Mouse (Mus musculus) gastrocnemius, postnatal 14 days (tissue): ENCODE results near the gene Tas2r126. TPM values are rescaled to one million over a fixed set of nuclear protein-coding genes. Genes with fewer than 3 reads are reported as not detected.
A peak's percentile ranks its signal among the peaks of the same experiment; 100 is the strongest.
"Not testable (repeated sequence)": the region's sequence is repeated elsewhere in the genome, so short reads cannot be mapped to it uniquely, and the experiment has no call there.

Source experiments
- DNase-seq: peaks from one replicate; pipeline ENCODE4 v3.0.0; 2021; ENCODE audit warnings: mixed read lengths
- intact Hi-C: fragments of 180-260 bp; cut with DNase I; formaldehyde crosslinking; loops from one replicate; pipeline ENCODE4 v1.15.1; 2025; ENCODE audit warnings: low total_unique reads
- long read RNA-seq, 2 experiments: library from polyadenylated mRNA; stranded (forward); transcript quantifications; one replicate each; pipeline ENCODE4 v2.0.0; 2021
- total RNA-seq, 2 experiments: library from RNA; stranded (reverse); gene quantifications; 2 replicates each; pipeline ENCODE4 v1.2.3; 2021

Gene Tas2r126
- not detected for total RNA-seq
- long read RNA-seq, experiment 1, result 0 reads
- long read RNA-seq, experiment 2, result 0 reads

DNA sequence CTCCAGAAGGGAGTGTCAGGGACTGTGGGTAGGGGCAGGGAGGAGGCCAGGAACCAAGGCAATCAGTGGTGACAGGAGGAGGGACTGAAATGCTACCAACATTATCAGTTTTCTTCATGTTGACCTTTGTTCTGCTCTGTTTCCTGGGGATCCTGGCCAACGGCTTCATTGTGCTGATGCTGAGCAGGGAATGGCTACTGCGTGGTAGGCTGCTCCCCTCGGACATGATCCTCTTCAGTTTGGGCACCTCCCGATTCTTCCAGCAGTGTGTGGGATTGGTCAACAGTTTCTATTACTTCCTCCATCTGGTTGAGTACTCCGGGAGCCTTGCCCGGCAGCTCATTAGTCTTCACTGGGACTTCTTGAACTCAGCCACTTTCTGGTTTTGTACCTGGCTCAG lies at the start of gene Tas2r126:
TSS of gene Tas2r126 (plus strand) at position 90 of the 400 bp plus-strand sequence.
- no peak for DNase-seq
- intact Hi-C loops, result no loop called here

DNA sequence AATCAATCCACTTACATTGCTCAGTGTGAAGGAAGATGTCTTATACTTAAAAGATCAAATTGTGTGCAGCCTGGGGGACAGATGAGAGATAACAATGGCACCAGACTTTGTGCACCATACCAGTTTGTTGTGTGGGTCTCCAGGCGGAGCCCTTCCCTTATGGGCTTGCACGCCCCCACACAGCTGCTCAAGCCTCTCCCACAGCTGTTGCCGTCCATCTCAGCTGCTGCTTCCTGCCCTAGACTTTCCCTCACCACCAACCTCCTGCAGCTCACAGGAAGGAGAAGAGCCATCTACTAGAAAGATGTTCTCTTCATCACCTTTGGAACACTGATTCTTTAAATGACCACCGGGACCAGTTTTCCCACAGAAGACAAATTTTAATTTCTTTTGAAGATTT lies 48.7 kb upstream of the Tas2r126 start:
- intact Hi-C loops, result no loop called here
- DNase-seq, result no peak

DNA sequence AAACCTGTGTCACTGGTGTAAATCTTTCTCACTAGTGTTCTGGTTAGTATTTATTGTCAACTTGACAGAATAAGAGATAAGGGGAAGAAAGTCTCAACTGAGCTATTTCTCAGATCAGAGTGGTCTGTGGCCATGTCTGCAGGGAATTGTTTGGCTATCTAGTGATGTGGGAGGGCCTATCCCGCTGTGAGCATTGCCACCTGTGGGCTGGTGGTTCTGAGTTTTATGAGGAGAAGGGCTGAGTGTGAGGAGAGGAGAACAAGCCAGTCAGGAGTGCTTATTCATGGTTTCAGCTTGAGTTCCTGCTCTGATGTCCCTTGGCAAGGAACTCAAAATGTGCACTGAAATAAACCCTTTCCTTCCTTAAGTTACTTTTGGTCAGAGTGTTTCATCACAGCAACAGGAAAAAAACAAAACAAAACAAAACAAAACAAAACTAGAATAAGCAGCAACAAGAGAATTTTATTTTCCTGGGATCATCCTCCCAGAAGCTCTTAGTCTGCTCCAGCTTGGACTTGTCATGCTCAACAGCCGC lies 42.5 kb upstream of the Tas2r126 start:
- no peak for DNase-seq
- intact Hi-C loops, result no loop called here

DNA sequence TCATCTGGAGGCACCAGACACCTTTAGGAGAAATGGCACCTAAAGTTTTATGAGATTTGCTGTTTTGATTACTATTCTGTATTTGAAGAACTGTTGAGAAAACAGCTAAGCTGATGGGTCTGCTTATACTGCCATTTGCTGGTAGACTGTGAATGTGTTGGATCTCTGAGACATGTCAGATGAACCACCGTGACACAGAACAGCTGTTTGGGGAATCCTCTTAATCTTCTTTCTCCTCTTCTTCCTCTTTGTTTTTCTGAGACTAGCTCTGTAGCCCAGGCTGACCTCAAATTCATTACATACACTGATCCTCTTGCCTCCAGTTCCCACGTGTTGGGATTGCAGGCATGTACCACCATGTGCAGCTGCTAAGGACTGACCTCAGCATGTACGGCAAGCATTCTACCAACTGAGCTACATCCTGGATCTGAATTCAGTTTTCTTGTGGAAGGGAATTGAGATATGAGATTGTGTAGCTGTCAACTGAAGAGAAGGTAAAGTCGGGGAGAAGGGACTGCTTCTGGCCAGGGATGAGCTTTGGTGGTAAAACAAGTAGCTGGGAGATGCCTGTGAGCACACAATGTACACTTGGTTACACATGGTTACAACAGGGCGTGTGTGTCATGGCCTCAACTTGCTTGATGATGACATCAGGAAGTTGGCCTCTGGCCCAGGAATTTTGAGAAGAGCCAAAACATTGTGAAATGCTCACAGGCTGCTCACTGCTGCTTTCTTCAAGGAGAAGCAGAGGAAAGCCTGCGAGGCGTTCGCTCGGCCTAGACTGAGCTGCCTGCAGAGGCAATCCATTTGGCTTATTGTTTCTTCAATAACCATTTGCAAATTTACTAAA lies 38.1 kb upstream of the Tas2r126 start:
- DNase-seq, result peak; percentile 84
- intact Hi-C loops, result no loop called here

DNA sequence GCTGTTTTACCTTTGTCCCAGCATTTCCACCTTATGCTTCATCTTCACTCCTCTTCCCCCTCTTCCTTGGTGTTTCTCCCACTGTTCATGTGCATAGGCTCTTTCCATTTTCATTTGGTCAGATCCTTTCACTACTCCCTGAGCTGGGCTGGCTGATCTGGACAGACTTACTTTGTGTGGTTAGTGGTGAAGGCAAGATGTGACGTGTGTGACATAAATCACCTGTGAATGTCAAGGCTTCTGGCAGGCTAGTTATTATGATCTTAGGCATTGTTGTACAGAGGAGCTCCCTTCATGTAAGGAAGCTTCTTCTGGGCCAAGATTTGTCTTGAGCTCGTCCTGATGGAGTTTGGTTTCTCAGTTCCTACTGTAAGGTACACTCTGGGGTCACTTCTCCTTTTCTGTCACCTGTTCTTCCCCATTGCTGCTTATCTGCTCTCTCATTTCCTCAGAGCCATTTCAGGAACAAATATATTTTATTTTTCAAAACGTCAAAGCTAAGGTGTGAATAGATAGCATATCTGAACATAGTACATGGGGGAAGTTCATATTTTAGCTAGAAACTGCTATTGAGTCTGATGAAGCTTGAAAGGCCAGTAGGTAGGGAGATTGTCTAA lies 37.2 kb upstream of the Tas2r126 start:
- DNase-seq, result no peak
- intact Hi-C loops, result no loop called here

DNA sequence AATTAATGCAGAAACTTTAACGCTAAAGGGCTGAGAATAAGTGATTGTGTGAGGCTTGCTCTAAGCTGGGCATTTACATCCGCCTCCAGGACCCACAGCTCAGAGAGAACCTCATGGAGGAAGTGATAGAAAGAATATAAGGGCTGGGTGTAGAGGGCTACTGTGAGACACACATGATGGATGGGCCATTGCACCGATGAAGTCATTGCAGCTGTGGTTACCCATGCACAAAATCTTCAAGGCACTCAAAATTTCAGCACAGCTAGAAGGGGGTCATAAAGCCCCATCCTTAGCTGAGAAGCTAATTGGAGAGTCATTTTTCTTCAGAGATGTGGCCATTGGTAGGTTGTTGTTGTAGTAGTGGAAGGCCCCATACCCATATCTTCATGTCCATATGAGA lies 36.0 kb upstream of the Tas2r126 start:
- intact Hi-C loops, result no loop called here
- DNase-seq, result no peak

DNA sequence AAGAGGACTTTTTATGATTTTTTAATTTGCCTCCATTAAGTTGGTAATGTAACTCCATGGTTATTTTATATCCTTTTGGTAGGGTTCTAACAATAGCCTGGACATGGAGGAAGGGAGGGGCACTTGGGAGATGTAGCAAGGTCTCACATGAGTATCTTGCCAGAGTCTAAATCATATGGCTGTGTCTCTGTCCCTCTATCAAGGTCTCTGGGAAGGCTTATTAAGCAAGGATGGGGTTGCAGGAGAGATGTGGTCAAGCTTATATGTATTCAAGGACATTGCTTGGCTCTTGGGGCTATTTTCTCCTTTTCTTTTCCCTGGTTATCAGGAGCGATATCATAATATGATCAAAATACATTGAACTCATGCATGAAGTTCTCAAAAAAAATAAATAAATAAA lies 35.3 kb upstream of the Tas2r126 start:
- intact Hi-C loops, result no loop called here
- DNase-seq, result no peak

DNA sequence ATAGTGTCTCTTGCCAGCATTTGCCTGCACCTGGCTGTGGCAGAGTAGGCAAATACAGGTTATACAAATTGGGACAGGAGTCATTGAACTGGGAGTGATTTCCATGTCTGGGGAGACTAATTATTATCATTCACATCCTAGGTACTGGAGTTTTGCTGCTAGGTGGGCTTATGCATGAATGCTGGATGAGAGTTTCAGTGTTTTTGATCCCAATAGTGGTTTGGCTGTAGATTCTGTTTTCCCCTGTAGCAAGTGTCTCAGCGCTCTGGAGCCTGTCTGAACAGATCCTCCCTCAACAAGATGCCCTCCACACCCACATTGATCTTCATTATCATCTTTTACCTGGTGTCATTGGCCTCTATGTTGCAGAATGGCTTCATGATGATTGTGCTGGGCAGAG lies 34.4 kb upstream of the Tas2r126 start, which contains the start of gene Tas2r143:
TSS of gene Tas2r143 (plus strand) at position 301 of the 400 bp plus-strand sequence.
- intact Hi-C loops, result no loop called here

DNA sequence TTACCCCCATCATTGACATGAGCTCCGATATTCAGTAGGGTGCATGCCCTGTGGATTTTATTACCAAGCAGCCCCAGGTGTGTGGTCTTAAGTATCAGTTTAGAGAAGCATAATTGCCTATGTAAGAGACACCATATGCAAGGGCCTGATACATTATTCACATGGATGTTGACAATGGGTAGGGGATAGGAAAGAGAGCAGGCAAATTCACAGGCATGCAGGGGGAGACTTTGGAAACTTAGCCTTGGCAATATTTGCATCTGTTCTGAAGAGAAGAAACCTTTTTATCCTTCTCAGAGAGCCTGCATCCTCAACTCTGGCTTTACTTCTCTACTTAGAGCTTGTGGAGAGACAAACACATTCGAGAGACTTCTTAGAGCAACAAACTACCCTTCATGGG lies 29.2 kb upstream of the Tas2r126 start, which contains the start of gene Tas2r135:
TSS of gene Tas2r135 (plus strand) at position 301 of the 400 bp plus-strand sequence.
- intact Hi-C loops, result no loop called here
- DNase-seq, result no peak

More for the DNA sequence above, 34.4 kb upstream of the Tas2r126 start, which contains the start of gene Tas2r143:
- DNase-seq, result no peak

DNA sequence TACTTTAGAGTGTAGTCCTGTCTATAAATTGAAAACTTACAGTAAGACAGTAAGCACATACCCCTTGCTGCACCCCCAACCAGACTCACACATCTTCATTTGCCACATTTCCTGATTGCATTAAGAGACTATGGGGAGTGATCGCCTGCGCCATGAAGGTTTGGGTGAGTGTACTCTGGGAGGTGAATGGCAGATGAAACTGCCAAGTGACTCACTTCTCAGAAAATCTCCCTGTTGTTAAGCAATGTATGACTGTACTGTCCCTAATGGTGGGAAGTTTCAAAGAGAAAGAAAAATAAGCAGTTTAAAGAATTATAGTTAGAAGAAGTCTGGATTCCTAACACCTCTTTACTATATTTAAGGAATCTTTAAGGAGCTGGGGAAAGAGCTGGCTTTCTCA lies 14.9 kb upstream of the Tas2r126 start:
- intact Hi-C loops, result no loop called here
- no peak for DNase-seq

DNA sequence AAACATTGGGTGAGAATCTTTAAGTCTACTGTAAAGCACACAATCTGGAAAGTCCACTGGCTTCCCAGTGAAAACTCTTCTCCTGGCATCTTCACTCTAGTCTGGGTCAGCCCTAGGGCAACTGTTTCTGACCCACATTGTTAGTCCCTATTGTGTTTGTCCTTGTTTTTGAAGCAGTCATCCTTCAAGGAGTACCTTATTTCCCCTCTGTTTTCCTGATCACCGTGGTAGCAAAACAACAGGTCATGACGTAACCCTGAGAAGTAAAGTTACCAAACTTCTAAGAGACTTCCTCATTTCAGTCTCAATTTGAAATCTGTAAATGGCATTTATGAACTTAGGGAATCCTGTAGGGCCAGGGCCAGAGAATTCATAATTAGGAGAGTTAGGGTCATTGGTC lies 12.9 kb upstream of the Tas2r126 start:
- DNase-seq, result no peak
- intact Hi-C loops, result no loop called here

DNA sequence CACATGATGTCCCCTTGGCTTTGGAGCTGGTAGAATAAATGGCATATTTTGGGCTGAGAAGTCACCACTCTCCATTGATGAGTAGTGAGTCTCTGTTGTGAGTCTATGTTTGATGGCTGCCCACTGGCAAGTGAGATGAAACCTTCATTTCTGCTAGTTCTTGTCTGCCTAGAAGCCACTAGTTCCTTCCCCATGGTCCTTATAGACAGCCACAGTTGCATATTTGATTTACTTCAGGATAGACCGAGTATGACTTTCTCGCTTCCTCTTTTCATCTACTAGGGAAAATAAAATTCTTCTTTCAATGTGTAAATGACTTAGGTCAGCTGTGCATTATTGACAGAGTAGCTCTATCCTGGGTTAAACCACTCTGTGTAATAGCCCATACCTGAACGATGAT lies 9.9 kb upstream of the Tas2r126 start:
- intact Hi-C loops, result no loop called here
- no peak for DNase-seq

DNA sequence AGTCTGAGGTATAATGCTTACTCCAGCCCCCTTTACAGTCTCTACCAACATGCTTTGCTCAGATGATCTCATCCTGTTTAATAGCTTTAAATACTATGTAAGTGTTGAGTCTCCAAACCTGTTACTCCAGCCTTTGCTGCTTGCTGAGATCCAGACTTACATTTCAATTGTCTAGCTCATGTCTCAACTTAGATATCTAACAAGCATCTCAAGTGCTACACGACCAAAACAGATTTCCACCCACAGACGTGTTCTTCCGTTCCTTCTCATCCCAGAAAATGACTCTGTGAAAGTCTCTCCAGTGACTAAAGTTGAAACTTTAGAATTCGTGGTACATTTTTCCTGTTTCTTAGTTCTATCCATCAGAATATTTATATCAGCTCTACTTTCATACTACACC lies 8.0 kb upstream of the Tas2r126 start:
- DNase-seq, result no peak
- intact Hi-C loops, result no loop called here

DNA sequence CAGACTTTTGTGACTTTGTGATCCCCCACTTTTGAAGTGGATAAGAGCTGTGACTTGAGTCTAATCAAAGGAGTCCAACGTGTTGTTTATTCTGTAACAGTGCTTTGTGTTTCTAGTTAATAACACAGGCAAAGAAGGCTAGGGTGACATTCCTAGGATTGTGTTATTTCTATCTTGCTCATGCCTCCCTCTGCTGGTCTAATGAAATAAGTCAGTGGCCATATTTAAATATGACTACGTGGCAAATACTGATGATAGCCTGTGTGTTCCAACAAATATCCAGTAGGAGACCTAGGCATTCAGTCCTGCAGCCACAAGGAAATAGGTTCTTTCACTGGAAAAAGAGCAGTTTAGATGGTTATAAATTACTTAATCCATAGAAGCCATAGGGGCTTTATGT lies 781 bp upstream of the Tas2r126 start:
- no peak for DNase-seq
- intact Hi-C loops, result no loop called here

DNA sequence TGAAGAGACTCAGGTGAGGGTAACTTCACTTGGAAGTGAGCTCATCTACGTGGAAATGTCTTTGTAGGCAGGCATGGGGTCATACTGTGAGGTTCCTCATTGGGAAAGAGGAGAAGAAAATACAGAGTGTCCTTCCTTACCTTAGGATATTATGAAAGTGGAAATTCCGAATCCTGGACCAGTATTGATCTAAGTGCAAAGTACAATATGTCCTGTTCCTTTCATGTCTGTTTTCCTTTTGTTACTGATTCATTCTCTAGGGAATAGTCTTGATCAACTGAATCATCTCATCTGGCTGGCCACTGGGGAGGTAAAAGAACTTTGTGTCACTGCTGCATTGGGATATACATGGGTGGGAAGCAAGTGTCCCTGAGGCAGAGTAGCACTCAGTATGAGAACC lies 1.2 kb downstream of the Tas2r126 start:
- DNase-seq, result no peak
- intact Hi-C loops, result no loop called here

DNA sequence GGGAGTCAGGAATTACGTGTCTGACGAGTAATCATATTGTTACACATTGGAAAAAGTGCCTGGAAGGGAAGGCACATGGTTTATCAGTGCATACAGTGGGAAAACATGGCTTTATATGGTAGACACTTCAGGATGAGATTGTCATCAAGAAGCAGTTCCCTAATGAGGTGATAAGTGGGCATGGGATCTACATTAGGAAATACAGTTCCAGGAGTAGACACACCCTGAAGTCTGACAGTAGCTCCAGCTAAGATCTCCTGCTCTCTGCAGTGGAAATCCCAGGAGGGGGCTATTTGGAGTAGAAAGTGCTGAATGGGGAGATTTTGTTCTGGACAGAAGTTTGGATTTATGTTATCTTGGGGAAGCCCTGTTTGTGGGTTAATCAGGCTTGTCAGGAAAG lies 7.1 kb downstream of the Tas2r126 start:
- intact Hi-C loops, result no loop called here
- DNase-seq, result no peak

DNA sequence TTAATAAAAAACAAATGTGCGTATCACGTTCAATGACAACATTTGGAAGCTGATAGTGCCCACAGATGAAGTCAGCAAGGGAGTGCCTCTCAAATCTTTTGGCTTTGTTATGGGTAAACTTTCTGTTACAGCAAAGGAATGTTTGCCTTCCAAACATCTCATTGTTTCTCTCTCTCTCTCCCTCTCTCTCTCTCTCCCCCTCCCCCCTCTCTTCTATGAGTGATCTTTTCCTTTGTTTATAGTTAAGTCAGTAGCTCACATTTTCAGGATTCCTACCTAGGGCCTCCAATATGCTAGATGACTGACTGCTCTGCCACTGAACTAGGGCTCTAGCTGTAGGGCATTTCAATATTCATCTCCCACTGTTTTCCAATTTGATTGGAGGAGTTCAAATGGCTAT lies 10.2 kb downstream of the Tas2r126 start:
- intact Hi-C loops, result no loop called here

DNA sequence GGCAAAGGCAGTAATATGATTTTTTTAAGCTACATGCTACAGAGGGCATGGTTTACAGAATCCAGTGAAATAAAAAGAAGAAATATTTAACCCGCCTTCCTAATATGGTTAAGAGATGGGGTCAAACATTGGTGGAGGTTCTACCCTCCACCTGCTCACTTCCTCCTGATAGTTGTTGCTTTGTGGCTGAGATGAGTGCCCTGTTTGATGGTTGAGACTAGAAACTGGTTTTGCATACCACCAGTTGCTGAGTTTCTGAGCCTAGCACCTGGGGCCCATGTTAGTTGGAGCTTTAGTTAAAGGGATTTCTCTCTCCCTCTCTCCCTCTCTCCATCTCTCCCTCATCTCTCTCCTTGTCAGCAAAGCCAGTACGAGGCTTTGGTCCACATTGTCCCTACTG lies 13.0 kb downstream of the Tas2r126 start:
- intact Hi-C loops, result no loop called here
- DNase-seq, result no peak

More for the DNA sequence above, 10.2 kb downstream of the Tas2r126 start:
- no peak for DNase-seq

DNA sequence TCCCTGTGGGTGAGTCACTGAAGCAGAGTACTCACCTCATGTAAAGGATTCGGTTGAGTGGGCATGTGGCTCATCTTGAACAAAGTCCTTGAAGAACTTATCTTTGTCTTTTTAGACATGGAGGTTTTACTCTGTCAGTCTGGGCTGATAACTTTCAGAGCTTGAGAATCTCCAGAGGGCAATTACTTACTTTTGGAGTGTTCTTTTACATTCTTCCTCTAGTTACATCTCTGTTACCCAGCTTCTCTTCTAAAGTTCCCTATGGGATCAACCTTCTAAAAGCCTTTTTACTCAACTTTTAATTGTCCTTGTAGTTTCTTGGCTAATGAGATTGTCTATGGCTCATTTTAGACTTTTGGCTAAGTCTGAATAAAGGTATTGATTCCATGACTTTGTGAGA lies 30.8 kb downstream of the Tas2r126 start, which contains the start of gene Olfr458:
TSS of gene Olfr458 (minus strand) at position 101 of the 400 bp plus-strand sequence.
- DNase-seq, result no peak
- intact Hi-C loops, result no loop called here

DNA sequence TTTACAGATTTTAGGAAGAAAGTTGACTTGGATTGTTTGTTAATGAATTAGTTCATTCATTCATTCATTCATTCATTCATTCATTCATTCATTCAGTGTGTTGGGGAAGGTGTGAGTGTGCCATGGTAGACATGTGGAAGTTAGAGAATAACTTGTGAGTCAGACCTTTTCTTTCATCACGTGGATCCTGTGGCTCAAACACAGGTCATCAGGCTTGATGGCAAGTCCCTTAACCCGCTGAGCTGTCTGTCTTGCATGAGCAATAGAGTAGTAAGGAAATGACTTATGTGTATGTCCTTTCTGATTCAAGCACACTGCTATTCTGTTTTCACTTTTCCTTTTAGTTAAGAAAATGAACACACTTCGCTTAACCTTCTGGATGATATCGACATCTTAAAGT lies 36.2 kb downstream of the Tas2r126 start:
- intact Hi-C loops, result no loop called here
- DNase-seq, result no peak

DNA sequence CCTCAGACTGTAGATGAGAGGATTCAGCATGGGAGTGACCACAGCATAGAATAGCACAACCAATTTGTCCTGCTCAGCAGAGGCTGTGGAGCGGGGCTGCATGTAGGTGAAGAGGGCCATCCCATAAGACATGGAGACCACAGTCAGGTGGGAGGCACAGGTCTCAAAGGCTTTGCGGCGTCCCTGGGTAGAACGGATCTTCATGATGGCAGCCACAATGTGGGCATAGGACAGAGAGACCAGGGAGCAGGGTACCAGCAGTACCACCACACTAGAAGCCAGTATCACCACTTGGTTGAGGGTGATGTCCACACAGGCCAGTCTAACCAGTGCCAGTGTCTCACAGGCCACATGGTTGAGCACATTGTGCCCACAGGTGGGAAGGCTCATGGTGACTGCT lies 37.0 kb downstream of the Tas2r126 start:
- DNase-seq, intact Hi-C loops: not testable (repeated sequence)
